Comparison of ENCODE assay signal across 8 mouse cellular contexts in the genomic region with DNA sequence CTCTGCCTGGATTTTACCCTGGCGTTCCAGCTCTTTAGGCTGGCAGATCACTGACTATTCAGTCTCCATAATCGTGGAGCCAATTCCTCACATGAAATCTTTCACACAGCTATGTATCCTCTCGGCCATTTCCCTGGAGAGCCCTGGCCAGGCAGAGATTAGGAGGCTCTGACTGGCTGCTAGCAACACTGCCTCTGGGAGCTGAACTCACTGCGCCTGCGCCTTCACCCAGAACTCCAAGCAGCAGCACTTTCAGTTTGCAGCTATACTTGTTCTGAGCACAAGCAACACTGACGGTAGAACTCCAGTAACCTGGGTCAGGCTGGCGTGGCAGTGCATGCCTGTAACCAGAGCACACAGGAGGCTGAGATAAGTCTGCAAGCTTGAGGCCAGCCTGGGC. TPM values are rescaled to one million over a fixed set of nuclear protein-coding genes. Genes with fewer than 3 reads are reported as not detected.
DNase-seq lines count a peak whose midpoint lies in the region; ATAC-seq lines count a peak whose summit lies in the region.

No protein-coding gene starts in this region.

- ATAC-seq in midbrain, embryonic 13.5 days: no peak
- ATAC-seq in hindbrain, embryonic 14.5 days (ENCODE audit: low FRiP score): no peak
- ATAC-seq in midbrain, embryonic 15.5 days (replicated peaks): no peak

- H3K9me3 ChIP-seq in midbrain, embryonic 13.5 days: no peaks in the 10 kb centered on the region
- no peaks in the 10 kb centered on the region for H3K9me3 ChIP-seq in midbrain, embryonic 10.5 days (replicated peaks)
- no peaks in the 10 kb centered on the region for H3K9me3 ChIP-seq in hindbrain, embryonic 14.5 days (ENCODE audit: control insufficient read depth, low read length)
- no peaks in the 10 kb centered on the region for H3K9me3 ChIP-seq in midbrain, embryonic 15.5 days

- no peak overlapping the region for H3K4me2 ChIP-seq in midbrain, embryonic 13.5 days (replicated peaks)
- no peak overlapping the region for H3K4me2 ChIP-seq in hindbrain, embryonic 14.5 days (replicated peaks)
- H3K4me2 ChIP-seq in midbrain, embryonic 15.5 days: no peak overlapping the region

- 70% methylated on average over 7 of the region's 7 CpGs for WGBS in midbrain, embryonic 13.5 days
- 83% methylated on average over 7 of the region's 7 CpGs for WGBS in midbrain, embryonic 10.5 days
- WGBS in hindbrain, embryonic 14.5 days: 66% methylated on average over 7 of the region's 7 CpGs
- whole genome bisulfite sequencing in midbrain, embryonic 15.5 days: 60% methylated on average over 7 of the region's 7 CpGs

- H3K9ac ChIP-seq in midbrain, embryonic 13.5 days (replicated peaks): 0 out of 2 replicates have a peak overlapping the region, but pooled peaks have one; percentile 44
- no peak overlapping the region for H3K9ac ChIP-seq in hindbrain, embryonic 14.5 days
- no peak overlapping the region for H3K9ac ChIP-seq in midbrain, embryonic 15.5 days

- H3K27ac ChIP-seq in midbrain, embryonic 13.5 days: peak overlapping the region; percentile 26
- no peak overlapping the region for H3K27ac ChIP-seq in midbrain, embryonic 10.5 days (replicated peaks)
- peak overlapping the region; percentile 7; the same call in 1 of the 2 replicates for H3K27ac ChIP-seq in hindbrain, embryonic 14.5 days
- peak overlapping the region; percentile 26 for H3K27ac ChIP-seq in midbrain, embryonic 15.5 days

- DNase-seq in midbrain, embryonic 10.5 days (ENCODE audit: low spot score): no peak
- DNase-seq in gastrocnemius, adult 8-10 months (ENCODE audit: low spot score in 2 of 2): peak; percentile 37 to 57
- no peak for DNase-seq in hindbrain, embryonic 14.5 days (ENCODE audit: low spot score)
- no peak for DNase-seq in right cerebral cortex, postnatal 10 days (ENCODE audit: low spot score in 2 of 2)
- no peak for DNase-seq in lung, postnatal 25 days (ENCODE audit: low spot score)
- no peak for DNase-seq in embryo, embryonic 10 days (ENCODE audit: low spot score)

- peaks cover 44% of the 10 kb centered on the region for H3K4me1 ChIP-seq in midbrain, embryonic 13.5 days (replicated peaks)
- peaks cover 17% of the 10 kb centered on the region for H3K4me1 ChIP-seq in midbrain, embryonic 10.5 days
- H3K4me1 ChIP-seq in hindbrain, embryonic 14.5 days (replicated peaks; ENCODE audit: control insufficient read depth, insufficient read depth, low read length): peaks cover 27% of the 10 kb centered on the region
- H3K4me1 ChIP-seq in midbrain, embryonic 15.5 days: peaks cover 24% of the 10 kb centered on the region

- H3K36me3 ChIP-seq in midbrain, embryonic 13.5 days: no peaks in the 10 kb centered on the region
- no peaks in the 10 kb centered on the region for H3K36me3 ChIP-seq in midbrain, embryonic 10.5 days
- H3K36me3 ChIP-seq in hindbrain, embryonic 14.5 days (replicated peaks; ENCODE audit: control insufficient read depth, insufficient read depth): no peaks in the 10 kb centered on the region
- no peaks in the 10 kb centered on the region for H3K36me3 ChIP-seq in midbrain, embryonic 15.5 days (replicated peaks)

- H3K4me3 ChIP-seq in midbrain, embryonic 13.5 days (replicated peaks): no peak overlapping the region
- H3K4me3 ChIP-seq in midbrain, embryonic 10.5 days: no peak overlapping the region
- no peak overlapping the region for H3K4me3 ChIP-seq in hindbrain, embryonic 14.5 days (replicated peaks; ENCODE audit: low read length)
- no peak overlapping the region for H3K4me3 ChIP-seq in midbrain, embryonic 15.5 days

- H3K27me3 ChIP-seq in midbrain, embryonic 13.5 days: no peaks in the 10 kb centered on the region
- H3K27me3 ChIP-seq in midbrain, embryonic 10.5 days (ENCODE audit: low read depth, poor library complexity, severe bottlenecking): no peaks in the 10 kb centered on the region
- no peaks in the 10 kb centered on the region for H3K27me3 ChIP-seq in hindbrain, embryonic 14.5 days (ENCODE audit: control insufficient read depth, insufficient read depth, low read length)
- no peaks in the 10 kb centered on the region for H3K27me3 ChIP-seq in midbrain, embryonic 15.5 days (replicated peaks)

RNA-seq across cellular contexts. Expression of gene Gna12, which starts 32.1 kb away (rescaled TPM):
- polyA plus RNA-seq in midbrain, embryonic 13.5 days (2015; fragmentation: Nextera tagmentation; extraction: Ambion mirVana): 12.0 and 12.1 TPM in 2 replicates
- polyA plus RNA-seq in midbrain, embryonic 10.5 days (2016; fragmentation: Nextera tagmentation; extraction: Ambion mirVana): 7.7 and 8.0 TPM in 2 replicates
- 10 to 100 TPM; 21.4 to 30.8 (median 24.5) TPM for total RNA-seq in gastrocnemius, adult 8-10 months (2022)
- polyA plus RNA-seq in hindbrain, embryonic 14.5 days (2014; fragmentation: Nextera tagmentation; extraction: Ambion mirVana): 23.8 and 25.0 TPM in 2 replicates
- polyA plus RNA-seq in midbrain, embryonic 15.5 days (2015; fragmentation: Nextera tagmentation; extraction: Ambion mirVana): 49.8 and 63.1 TPM in 2 replicates

Comparison
In these comparisons a context has a peak if more than half of its experiments do, and no peak if none do; other contexts are left out.
1. DNase-seq: peak in gastrocnemius, adult 8-10 months (2 of 2); none in midbrain, embryonic 10.5 days (single experiment), hindbrain, embryonic 14.5 days (single experiment), right cerebral cortex, postnatal 10 days (0 of 2), lung, postnatal 25 days (single experiment) and embryo, embryonic 10 days (single experiment).